Mouse (Mus musculus) embryonic stem cell, embryonic (primary cell): ENCODE data around the gene Mip.

Source experiments
- CTCF ChIA-PET, 4 experiments: fragments of 300-600 bp in 2 of 4; fragments of 350-600 bp in 2 of 4; sonication (Branson Sonifier 250); formaldehyde crosslinking; loops; one replicate each; lab custom pipeline; 2022; ENCODE audit warnings: inconsistent platforms in 2 of 4; lab: Charles Lee
- POLR2A ChIA-PET, 4 experiments: fragments of 300-600 bp in 2 of 4; fragments of 350-600 bp in 2 of 4; sonication (Branson Sonifier 250); formaldehyde crosslinking; loops; one replicate each; lab custom pipeline; 2022; ENCODE audit warnings: antibody characterized with exemption in 4 of 4, inconsistent platforms in 1 of 4; lab: Charles Lee

Mip gene

GRCm38 (mm10) chr10:128194551-128195461, 30.8 kb upstream of the Mip start:
- POLR2A ChIA-PET, result interaction anchor here in 3 of 4 experiments (0.5 to 4.0 kb wide), 128 partner anchors 8 to 1223 kb away, joined by 3 to 66 read pairs (median 4); partner anchors contain the start of genes Atp5b (in 3 of the 3), Coq10a (in 3 of the 3), Naca (in 3 of the 3) and Spryd4 (in 3 of the 3)

GRCm38 (mm10) chr10:128201856-128202255, 23.8 kb upstream of the Mip start:
- CTCF ChIA-PET, result no interaction called here
- POLR2A ChIA-PET, result no interaction called here

More at GRCm38 (mm10) chr10:128194551-128195461, 30.8 kb upstream of the Mip start:
- CTCF ChIA-PET, result interaction anchor here in 3 of 4 experiments (0.6 to 2.5 kb wide), 22 partner anchors 9 to 553 kb away, joined by 3 to 17 read pairs (median 4); partner anchors contain the start of genes Baz2a (in 1 of the 3), Nabp2 (in 1 of the 3), Pan2 (in 1 of the 3) and Rbms2 (in 1 of the 3)

GRCm38 (mm10) chr10:128204941-128205340, 20.7 kb upstream of the Mip start:
- CTCF ChIA-PET, result interaction anchor here in 1 of 4 experiments (1.0 kb wide), 1 partner anchor 10 kb away, joined by 3 read pairs; no protein-coding TSS in a partner anchor
- POLR2A ChIA-PET, result interaction anchor here in 2 of 4 experiments (1.0 to 2.6 kb wide), 12 partner anchors 8 to 165 kb away, joined by 3 to 18 read pairs (median 5); partner anchors contain the start of genes Gls2 (in 2 of the 2), Atp5b (in 1 of the 2), Pan2 (in 1 of the 2) and Stat2 (in 1 of the 2)

- ChIA-PET POLR2A (interaction anchor here in 3 of 4 experiments (0.8 to 1.8 kb wide), 8 partner anchors 13 to 115 kb away, joined by 3 to 8 read pairs (median 4); partner anchors contain the start of genes Gls2 (in 2 of the 3), Cnpy2 (in 1 of the 3), Pan2 (in 1 of the 3) and Stat2 (in 1 of the 3)), CTCF (no interaction called here)
These were observed 17.3 kb upstream of the Mip start for GRCm38 (mm10) chr10:128208326-128208725.

- CTCF ChIA-PET, result interaction anchor here in 1 of 4 experiments (0.6 to 0.9 kb wide), 2 partner anchors 64 to 75 kb away, joined by 3 read pairs; no protein-coding TSS in a partner anchor
- POLR2A ChIA-PET, result interaction anchor here in 3 of 4 experiments (0.6 to 5.2 kb wide), 17 partner anchors 10 to 113 kb away, joined by 3 to 66 read pairs (median 4); partner anchors contain the start of genes Gls2 (in 2 of the 3), Cnpy2 (in 1 of the 3), Pan2 (in 1 of the 3) and Stat2 (in 1 of the 3)
These were observed 16.2 kb upstream of the Mip start for GRCm38 (mm10) chr10:128209311-128210009.

- ChIA-PET POLR2A (interaction anchor here (0.8 to 5.2 kb wide), 29 partner anchors 9 to 168 kb away, joined by 3 to 66 read pairs (median 4); partner anchors contain the start of genes Gls2 (in 3 of the 4), Pan2 (in 2 of the 4), Baz2a (in 1 of the 4) and Cnpy2 (in 1 of the 4)), CTCF (interaction anchor here in 1 of 4 experiments (0.9 kb wide), 1 partner anchor 74 kb away, joined by 3 read pairs; no protein-coding TSS in a partner anchor)
These were observed 15.5 kb upstream of the Mip start for GRCm38 (mm10) chr10:128210131-128210530.

GRCm38 (mm10) chr10:128210954-128211353, 14.7 kb upstream of the Mip start:
- CTCF ChIA-PET, result interaction anchor here in 2 of 4 experiments (0.5 to 0.9 kb wide), 2 partner anchors 120 to 273 kb away, joined by 3 to 7 read pairs; partner anchors contain the start of gene Baz2a (in 1 of the 2)

GRCm38 (mm10) chr10:128211390-128212108, 14.1 kb upstream of the Mip start, which contains the start of gene Spryd4:
Gene Spryd4 (minus strand): TSS chr10:128211807.
- ChIA-PET CTCF (interaction anchor here (0.5 to 2.6 kb wide), 16 partner anchors 8 to 674 kb away, joined by 3 to 18 read pairs (median 4); partner anchors contain the start of genes Baz2a (in 1 of the 4), Gls2 (in 1 of the 4), Mip (in 1 of the 4) and Nabp2 (in 1 of the 4)), POLR2A (interaction anchor here (0.6 to 5.2 kb wide), 58 partner anchors 7 to 655 kb away, joined by 3 to 66 read pairs (median 5); partner anchors contain the start of genes Cnpy2 (in 3 of the 4), Gls2 (in 3 of the 4), Baz2a (in 2 of the 4) and Mip (in 2 of the 4))

More at GRCm38 (mm10) chr10:128210954-128211353, 14.7 kb upstream of the Mip start:
- POLR2A ChIA-PET, result interaction anchor here (0.7 to 5.2 kb wide), 34 partner anchors 10 to 315 kb away, joined by 3 to 66 read pairs (median 4); partner anchors contain the start of genes Gls2 (in 3 of the 4), Cnpy2 (in 2 of the 4), Pan2 (in 2 of the 4) and Baz2a (in 1 of the 4)

GRCm38 (mm10) chr10:128212148-128212547, 13.5 kb upstream of the Mip start:
- POLR2A ChIA-PET, result interaction anchor here (0.6 to 5.2 kb wide), 67 partner anchors 8 to 654 kb away, joined by 3 to 66 read pairs (median 5); partner anchors contain the start of genes Cnpy2 (in 3 of the 4), Gls2 (in 3 of the 4), Baz2a (in 2 of the 4) and Mip (in 2 of the 4)
- CTCF ChIA-PET, result interaction anchor here (0.6 to 2.6 kb wide), 38 partner anchors 9 to 550 kb away, joined by 3 to 18 read pairs (median 4); partner anchors contain the start of genes Baz2a (in 2 of the 4), Gls2 (in 2 of the 4), Mip (in 1 of the 4) and Myl6 (in 1 of the 4)

- CTCF ChIA-PET, result interaction anchor here (0.6 to 2.6 kb wide), 47 partner anchors 8 to 570 kb away, joined by 3 to 18 read pairs (median 4); partner anchors contain the start of genes Baz2a (in 2 of the 4), Gls2 (in 2 of the 4), Atp5b (in 1 of the 4) and Mip (in 1 of the 4)
- POLR2A ChIA-PET, result interaction anchor here (0.6 to 5.2 kb wide), 72 partner anchors 8 to 588 kb away, joined by 3 to 66 read pairs (median 5); partner anchors contain the start of genes Gls2 (in 3 of the 4), Baz2a (in 2 of the 4), Naca (in 2 of the 4) and Pan2 (in 2 of the 4)
These were observed 12.7 kb upstream of the Mip start for GRCm38 (mm10) chr10:128212871-128213323.

- ChIA-PET CTCF (interaction anchor here in 3 of 4 experiments (0.5 to 2.6 kb wide), 10 partner anchors 7 to 973 kb away, joined by 3 to 18 read pairs (median 4); no protein-coding TSS in a partner anchor), POLR2A (interaction anchor here in 3 of 4 experiments (0.6 to 5.2 kb wide), 23 partner anchors 10 to 334 kb away, joined by 3 to 66 read pairs (median 6); partner anchors contain the start of genes Gls2 (in 2 of the 3), Baz2a (in 1 of the 3), Cnpy2 (in 1 of the 3) and Coq10a (in 1 of the 3))
These were observed 11.5 kb upstream of the Mip start for GRCm38 (mm10) chr10:128214112-128214511.

- ChIA-PET POLR2A (interaction anchor here in 3 of 4 experiments (0.6 to 1.0 kb wide), 9 partner anchors 11 to 287 kb away, joined by 3 to 6 read pairs (median 3); partner anchors contain the start of genes Baz2a (in 1 of the 3) and Timeless (in 1 of the 3)), CTCF (interaction anchor here in 2 of 4 experiments (0.6 kb wide), 2 partner anchors 274 to 279 kb away, joined by 3 to 6 read pairs; no protein-coding TSS in a partner anchor)
These were observed 10.7 kb upstream of the Mip start for GRCm38 (mm10) chr10:128214981-128215380.

- CTCF ChIA-PET, result interaction anchor here in 2 of 4 experiments (0.6 to 0.7 kb wide), 2 partner anchors 54 to 497 kb away, joined by 3 to 5 read pairs; no protein-coding TSS in a partner anchor
- POLR2A ChIA-PET, result interaction anchor here in 1 of 4 experiments (0.5 to 5.0 kb wide), 4 partner anchors 14 to 281 kb away, joined by 3 to 52 read pairs (median 4); partner anchors contain the start of gene Timeless
These were observed 7.1 kb upstream of the Mip start for GRCm38 (mm10) chr10:128218387-128219117.
